Mouse (Mus musculus) spleen, adult 2 months (tissue): ENCODE measurements at regions not wholly inside any gene's neighbourhood (a gene's known extent, or its start where the extent isn't known, plus 50 kb on each side); places are given as distances from the start of the nearest gene placed in this dataset.

Experiments used
- DNase-seq, 2 experiments: peaks; one replicate each; pipeline versions ENCODE4 v3.0.0 to v3.0.0-alpha.2; 2012 to 2021; ENCODE audit warnings: low spot score in 2 of 2, low read depth in 1 of 2
- H3K27ac ChIP-seq: fragments of 200-500 bp; 2 replicates; pipeline ENCODE4 v1.5.1; 2012; ENCODE audit warnings: low read length, inconsistent platforms; ENCODE audit not compliant: insufficient read depth
- H3K27me3 ChIP-seq: fragments of 200-500 bp; 2 replicates; pipeline ENCODE4 v1.6.1; 2012; ENCODE audit warnings: mild to moderate bottlenecking, moderate library complexity, low read length, inconsistent platforms; ENCODE audit not compliant: control insufficient read depth, insufficient read depth
- H3K36me3 ChIP-seq: fragments of 200-500 bp; 2 replicates; pipeline ENCODE4 v1.6.1; 2012; ENCODE audit warnings: mild to moderate bottlenecking, low read length, inconsistent platforms; ENCODE audit not compliant: control insufficient read depth, insufficient read depth
- H3K4me1 ChIP-seq: fragments of 200-500 bp; 2 replicates; pipeline ENCODE4 v1.6.1; 2011; ENCODE audit warnings: inconsistent platforms; ENCODE audit not compliant: control insufficient read depth, insufficient read depth, insufficient read length
- H3K4me3 ChIP-seq: fragments of 200-500 bp; 2 replicates; pipeline ENCODE4 v1.5.1; 2011; ENCODE audit warnings: mild to moderate bottlenecking, inconsistent platforms; ENCODE audit not compliant: insufficient read depth, insufficient read length; ENCODE audit errors: extremely low read depth
- CTCF ChIP-seq: fragments of 200-500 bp; IDR thresholded peaks from 2 replicates; pipeline ENCODE4 v1.5.1; 2011; ENCODE audit warnings: mild to moderate bottlenecking, inconsistent platforms; ENCODE audit not compliant: insufficient read depth, insufficient read length, insufficient replicate concordance; ENCODE audit errors: extremely low read depth
- POLR2A ChIP-seq: fragments of 200-500 bp; IDR thresholded peaks from 2 replicates; pipeline ENCODE4 v1.6.1; 2011; ENCODE audit warnings: low read depth, low read length, inconsistent platforms
- WGBS: fragments of 180-500 bp; shearing (Covaris S2); methylation state at CpG from one replicate; pipeline ENCODE4 v1.1.7; 2018; 5-methylcytosine and 5-hydroxymethylcytosine counted together

- Histone ChIP-seq H3K4me1 (no peaks in the 10 kb centered on the region), H3K4me3 (no peak overlapping the region), H3K27ac (no peak overlapping the region), H3K27me3 (no peaks in the 10 kb centered on the region), H3K36me3 (no peaks in the 10 kb centered on the region)
- WGBS: 95% methylated on average over 3 of the region's 3 CpGs
- TF ChIP-seq CTCF (no peak), POLR2A (no peak)
- DNase-seq: no peak
Measured at GRCm38 (mm10) chr7:70756676-70757075, 390.1 kb upstream of the Nr2f2 start.

GRCm38 (mm10) chr7:70754826-70755225, 388.3 kb upstream of the Nr2f2 start:
- no peak overlapping the region for H3K27ac ChIP-seq
- WGBS: 84% methylated on average over 1 of the region's 1 CpGs
- DNase-seq: no peak
- no peak overlapping the region for H3K4me3 ChIP-seq
- H3K36me3 ChIP-seq: no peaks in the 10 kb centered on the region
- TF ChIP-seq CTCF (no peak), POLR2A (no peak)
- no peaks in the 10 kb centered on the region for H3K27me3 ChIP-seq
- H3K4me1 ChIP-seq: no peaks in the 10 kb centered on the region

- Histone ChIP-seq H3K27me3 (no peaks in the 10 kb centered on the region), H3K4me1 (no peaks in the 10 kb centered on the region), H3K27ac (no peak overlapping the region), H3K36me3 (no peaks in the 10 kb centered on the region), H3K4me3 (no peak overlapping the region)
- no peak for TF ChIP-seq POLR2A
- no peak for TF ChIP-seq CTCF
- DNase-seq: no peak
- 93% methylated on average over 12 of the region's 12 CpGs for WGBS
Measured at GRCm38 (mm10) chr7:70752802-70753218, 386.3 kb upstream of the Nr2f2 start.

- TF ChIP-seq POLR2A: no peak
- TF ChIP-seq CTCF: no peak
- DNase-seq: no peak
- Histone ChIP-seq H3K36me3 (no peaks in the 10 kb centered on the region), H3K4me3 (no peak overlapping the region), H3K27ac (no peak overlapping the region), H3K27me3 (no peaks in the 10 kb centered on the region), H3K4me1 (no peaks in the 10 kb centered on the region)
- 65% methylated on average over 3 of the region's 3 CpGs for WGBS
Measured at GRCm38 (mm10) chr7:70748884-70749283, 382.3 kb upstream of the Nr2f2 start.

GRCm38 (mm10) chr7:70748345-70748744, 381.8 kb upstream of the Nr2f2 start:
- no peak overlapping the region for H3K27ac ChIP-seq
- H3K27me3 ChIP-seq: no peaks in the 10 kb centered on the region
- H3K4me1 ChIP-seq: no peaks in the 10 kb centered on the region
- no peaks in the 10 kb centered on the region for H3K36me3 ChIP-seq
- WGBS: 86% methylated on average over 8 of the region's 8 CpGs
- H3K4me3 ChIP-seq: no peak overlapping the region
- TF ChIP-seq POLR2A (no peak), CTCF (no peak)
- DNase-seq: no peak

- Histone ChIP-seq H3K27me3 (no peaks in the 10 kb centered on the region), H3K27ac (no peak overlapping the region), H3K36me3 (no peaks in the 10 kb centered on the region), H3K4me3 (no peak overlapping the region), H3K4me1 (no peaks in the 10 kb centered on the region)
- TF ChIP-seq CTCF: no peak
- no peak for TF ChIP-seq POLR2A
- DNase-seq: no peak
- 88% methylated on average over 18 of the region's 18 CpGs for WGBS
Measured at GRCm38 (mm10) chr7:70744296-70744695, 377.8 kb upstream of the Nr2f2 start.

- Histone ChIP-seq H3K27ac (no peak overlapping the region), H3K4me1 (no peaks in the 10 kb centered on the region), H3K27me3 (no peaks in the 10 kb centered on the region), H3K36me3 (no peaks in the 10 kb centered on the region), H3K4me3 (no peak overlapping the region)
- 96% methylated on average over 2 of the region's 2 CpGs for WGBS
- TF ChIP-seq CTCF: no peak
- no peak for TF ChIP-seq POLR2A
- DNase-seq: no peak
Measured at GRCm38 (mm10) chr7:70735591-70735990, 369.1 kb upstream of the Nr2f2 start.

GRCm38 (mm10) chr7:70733501-70733900, 367.0 kb upstream of the Nr2f2 start:
- TF ChIP-seq POLR2A: no peak
- no peaks in the 10 kb centered on the region for H3K4me1 ChIP-seq
- DNase-seq: no peak
- H3K36me3 ChIP-seq: no peaks in the 10 kb centered on the region
- no peak overlapping the region for H3K4me3 ChIP-seq
- no peaks in the 10 kb centered on the region for H3K27me3 ChIP-seq
- H3K27ac ChIP-seq: no peak overlapping the region
